Mouse (Mus musculus) thymus, adult 2 months (tissue): Measurements from ENCODE around the gene Rab2b. TPM values are rescaled to one million over a fixed set of nuclear protein-coding genes. Genes with fewer than 3 reads are reported as not detected.
A peak's percentile ranks its signal among the peaks of the same experiment; 100 is the strongest.

Experiments used
- DNase-seq: peaks from one replicate; pipeline ENCODE4 v3.0.0; 2021
- H3K27ac ChIP-seq: fragments of 200-500 bp; 2 replicates; pipeline ENCODE4 v1.5.1; 2012; ENCODE audit warnings: low read length, control low read depth; ENCODE audit not compliant: control insufficient read depth, insufficient read depth
- H3K27me3 ChIP-seq: fragments of 200-500 bp; 2 replicates; pipeline ENCODE4 v1.6.1; 2012; ENCODE audit warnings: mild to moderate bottlenecking, low read length, moderate library complexity, mixed read lengths; ENCODE audit not compliant: control insufficient read depth, insufficient read depth
- H3K36me3 ChIP-seq: fragments of 200-500 bp; 2 replicates; pipeline ENCODE4 v1.6.1; 2012; ENCODE audit warnings: mild to moderate bottlenecking, low read length, moderate library complexity; ENCODE audit not compliant: control insufficient read depth, insufficient read depth
- H3K4me1 ChIP-seq: fragments of 200-500 bp; replicated peaks from 2 replicates; pipeline ENCODE4 v1.6.1; 2012; ENCODE audit warnings: low read length; ENCODE audit not compliant: control insufficient read depth, insufficient read depth
- H3K4me3 ChIP-seq: fragments of 200-500 bp; 2 replicates; pipeline ENCODE4 v1.5.1; 2012; ENCODE audit warnings: mild to moderate bottlenecking, low read length, control low read depth, moderate library complexity; ENCODE audit not compliant: control insufficient read depth, insufficient read depth
- CTCF ChIP-seq: fragments of 200-500 bp; IDR thresholded peaks from 2 replicates; pipeline ENCODE4 v1.5.1; 2012; ENCODE audit warnings: mild to moderate bottlenecking, control low read depth, low read length, moderate library complexity, borderline replicate concordance; ENCODE audit not compliant: control insufficient read depth, poor library complexity, insufficient read depth; ENCODE audit errors: extremely low read depth
- POLR2A ChIP-seq: fragments of 200-500 bp; IDR thresholded peaks from 2 replicates; pipeline ENCODE4 v1.6.1; 2012; ENCODE audit warnings: mild to moderate bottlenecking, low read length, control low read depth, moderate library complexity; ENCODE audit not compliant: control insufficient read depth, poor library complexity, insufficient read depth; ENCODE audit errors: extremely low read depth
- WGBS: fragments of 180-500 bp; shearing (Covaris S2); methylation state at CpG from one replicate; pipeline ENCODE4 v1.1.7; 2018; 5-methylcytosine and 5-hydroxymethylcytosine counted together
- polyA plus RNA-seq: library from polyadenylated mRNA; depleted of rRNA; stranded (reverse); fragments of >200 nt; gene quantifications from 2 replicates; pipeline ENCODE4 v1.2.3, GENCODE M21; 2012; rRNA removed

Rab2b gene
- polyA plus RNA-seq, 1 experiment, result 15.3 TPM

DNA sequence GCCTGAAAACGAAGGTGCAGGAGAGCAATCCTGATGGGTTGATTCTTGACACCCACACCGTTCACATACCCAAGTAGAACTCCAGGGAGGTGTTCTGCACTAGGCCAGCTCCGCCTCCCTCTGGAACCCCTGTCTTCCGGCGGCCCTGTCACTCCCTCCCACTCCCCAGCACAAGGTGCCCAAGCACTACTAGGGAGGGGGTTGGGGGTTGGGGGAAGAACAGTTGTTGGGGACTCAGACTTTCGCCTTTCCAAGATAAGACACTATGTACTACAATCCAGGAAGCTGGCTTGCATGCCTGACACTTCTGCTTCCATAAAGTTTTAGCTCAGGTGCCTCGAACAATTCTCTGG lies 34.7 kb downstream of the Rab2b start:
- DNase-seq, result no peak
- H3K27ac ChIP-seq, result peak overlapping the region; percentile 16; the same call in 1 of the 2 replicates
- no peaks in the 10 kb centered on the region for H3K27me3 ChIP-seq
- H3K4me3 ChIP-seq, result peak overlapping the region; percentile 38
- TF ChIP-seq POLR2A, result no peak
- TF ChIP-seq CTCF, result no peak
- H3K4me1 ChIP-seq, result peaks cover 6% of the 10 kb centered on the region
- WGBS, result 26% methylated on average over 7 of the region's 7 CpGs
- H3K36me3 ChIP-seq, result no peaks in the 10 kb centered on the region

DNA sequence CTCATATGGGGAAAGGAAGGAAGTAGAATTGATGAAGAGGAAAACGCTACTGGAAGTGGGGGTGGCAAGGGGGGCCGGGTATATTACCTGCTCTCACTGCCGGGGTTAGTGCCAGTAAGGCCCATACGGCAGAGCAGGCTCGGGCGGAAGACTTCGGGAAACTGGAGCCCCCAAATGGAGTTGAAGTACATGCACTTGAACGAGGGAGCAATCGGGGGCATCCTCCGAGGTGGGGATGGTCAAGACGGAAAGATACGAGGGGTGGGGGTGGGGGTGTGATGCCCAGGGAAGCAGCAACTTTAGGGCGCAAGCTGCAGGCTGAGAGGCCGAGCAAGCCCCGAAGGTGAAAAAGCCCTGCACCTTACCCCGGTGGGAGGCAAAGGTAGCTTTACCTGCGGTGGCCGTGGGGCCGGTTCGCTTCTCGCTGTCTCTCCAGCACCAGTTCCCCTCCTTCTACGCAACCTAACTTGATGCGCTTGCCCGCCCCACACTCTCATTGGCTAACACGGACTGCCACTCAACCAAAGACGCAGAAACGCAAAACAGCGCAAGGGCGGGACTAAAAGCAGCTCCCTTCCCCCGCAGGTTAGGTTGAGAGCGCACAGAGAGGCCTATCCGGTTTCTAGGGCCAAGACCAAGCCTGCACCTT lies 35.2 kb downstream of the Rab2b start:
- under 1% methylated on average over 32 of the region's 32 CpGs for WGBS
- peak; percentile 100 for DNase-seq
- H3K4me3 ChIP-seq, result peak overlapping the region; percentile 84
- no peak for TF ChIP-seq CTCF
- TF ChIP-seq POLR2A, result peak; percentile 50
- H3K27me3 ChIP-seq, result no peaks in the 10 kb centered on the region
- H3K36me3 ChIP-seq, result no peaks in the 10 kb centered on the region
- peaks cover 6% of the 10 kb centered on the region for H3K4me1 ChIP-seq
- H3K27ac ChIP-seq, result peak overlapping the region; percentile 25; the same call in 1 of the 2 replicates

DNA sequence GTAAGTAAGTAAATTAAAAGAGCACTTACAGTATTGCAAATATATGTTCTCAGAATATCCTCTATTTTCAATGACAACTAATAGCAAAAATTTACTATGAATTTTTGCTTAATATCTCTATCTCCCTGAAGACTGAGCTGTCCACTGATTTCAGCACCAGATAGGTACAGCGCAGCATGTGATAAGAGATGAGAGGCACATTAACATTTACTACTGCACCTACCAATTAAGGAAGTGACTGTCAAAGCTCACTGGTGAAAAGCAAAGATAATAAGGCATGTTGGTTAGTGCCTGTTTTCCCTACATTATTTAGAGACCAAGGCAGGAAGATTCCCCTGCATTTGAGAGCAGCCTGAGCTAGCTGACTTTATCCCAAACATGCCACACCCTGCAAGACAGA lies 43.1 kb downstream of the Rab2b start:
- Histone ChIP-seq H3K27me3 (no peaks in the 10 kb centered on the region), H3K36me3 (peaks cover 57% of the 10 kb centered on the region), H3K4me3 (no peak overlapping the region), H3K4me1 (no peaks in the 10 kb centered on the region), H3K27ac (no peak overlapping the region)
- TF ChIP-seq CTCF (no peak), POLR2A (no peak)
- DNase-seq, result no peak
- 98% methylated on average over 1 of the region's 1 CpGs for WGBS

DNA sequence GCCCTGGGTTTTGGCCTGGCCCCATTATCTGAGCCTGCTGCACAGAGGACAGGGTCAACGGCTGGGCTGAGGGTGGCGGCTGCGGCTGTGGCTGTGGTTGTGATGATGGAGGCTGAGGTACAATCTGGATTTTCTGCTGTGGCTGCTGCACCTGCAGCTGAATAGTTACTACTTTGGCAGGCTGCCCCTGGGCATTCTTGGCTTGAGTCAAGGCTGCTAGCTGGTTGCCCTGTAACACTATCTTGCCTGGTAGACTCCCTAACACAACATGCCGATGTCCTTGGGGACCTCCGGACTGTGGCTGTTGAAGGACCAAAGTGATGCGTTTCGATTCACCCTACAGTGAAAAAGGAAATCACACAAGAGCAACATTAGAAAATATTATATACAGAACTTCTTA lies 44.2 kb downstream of the Rab2b start:
- TF ChIP-seq POLR2A, result no peak
- TF ChIP-seq CTCF, result no peak
- WGBS, result 97% methylated on average over 7 of the region's 7 CpGs
- Histone ChIP-seq H3K27ac (no peak overlapping the region), H3K4me1 (no peaks in the 10 kb centered on the region), H3K4me3 (no peak overlapping the region), H3K27me3 (no peaks in the 10 kb centered on the region), H3K36me3 (peaks cover 66% of the 10 kb centered on the region)
- no peak for DNase-seq

DNA sequence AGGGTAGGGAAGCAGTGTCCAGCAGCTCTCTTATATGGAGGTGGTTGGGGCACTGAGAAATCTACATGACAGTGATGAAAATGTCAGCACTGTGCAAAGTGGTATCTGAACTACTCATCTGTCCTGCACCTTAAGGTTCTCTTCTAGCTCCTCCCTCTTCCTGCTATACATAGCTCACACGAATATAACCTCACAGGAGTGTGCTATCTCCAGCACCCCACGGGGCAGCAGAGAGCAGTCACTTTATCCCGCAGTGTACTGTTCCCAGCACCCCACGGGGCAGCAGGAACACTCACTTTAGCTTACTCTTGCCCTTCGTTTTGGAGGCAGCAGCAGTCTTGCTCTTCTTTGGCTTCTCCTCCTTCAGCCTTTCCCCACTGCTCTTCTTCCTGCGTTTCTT lies 47.1 kb downstream of the Rab2b start:
- Histone ChIP-seq H3K4me1 (no peaks in the 10 kb centered on the region), H3K4me3 (no peak overlapping the region), H3K36me3 (peaks cover 87% of the 10 kb centered on the region), H3K27ac (no peak overlapping the region), H3K27me3 (no peaks in the 10 kb centered on the region)
- WGBS, result 89% methylated on average over 6 of the region's 6 CpGs
- TF ChIP-seq CTCF, result no peak
- DNase-seq, result no peak

DNA sequence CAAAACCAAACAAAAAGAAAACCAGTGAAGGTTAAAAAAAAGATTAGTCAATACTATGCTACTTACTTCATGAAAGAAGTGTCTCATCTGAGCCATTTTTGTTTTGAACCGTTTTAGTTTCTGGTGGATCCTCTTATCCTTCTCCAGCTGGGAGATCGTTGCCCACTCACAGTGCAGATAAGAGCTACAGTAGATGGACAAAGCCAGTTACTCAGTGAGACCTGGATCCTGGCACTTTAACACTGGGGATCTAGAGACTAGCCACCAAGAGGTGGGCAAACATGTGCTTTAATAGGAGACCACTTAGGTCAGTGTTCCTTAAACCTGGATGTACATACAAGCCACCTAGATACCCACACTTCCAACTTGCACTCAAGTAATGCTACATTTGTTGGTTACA lies 53.4 kb downstream of the Rab2b start:
- H3K27me3 ChIP-seq, result no peaks in the 10 kb centered on the region
- DNase-seq, result no peak
- no peaks in the 10 kb centered on the region for H3K4me1 ChIP-seq
- H3K4me3 ChIP-seq, result no peak overlapping the region
- TF ChIP-seq CTCF, result no peak
- no peak for TF ChIP-seq POLR2A
- 96% methylated on average over 2 of the region's 2 CpGs for WGBS
- H3K27ac ChIP-seq, result no peak overlapping the region
- peaks cover 90% of the 10 kb centered on the region for H3K36me3 ChIP-seq

DNA sequence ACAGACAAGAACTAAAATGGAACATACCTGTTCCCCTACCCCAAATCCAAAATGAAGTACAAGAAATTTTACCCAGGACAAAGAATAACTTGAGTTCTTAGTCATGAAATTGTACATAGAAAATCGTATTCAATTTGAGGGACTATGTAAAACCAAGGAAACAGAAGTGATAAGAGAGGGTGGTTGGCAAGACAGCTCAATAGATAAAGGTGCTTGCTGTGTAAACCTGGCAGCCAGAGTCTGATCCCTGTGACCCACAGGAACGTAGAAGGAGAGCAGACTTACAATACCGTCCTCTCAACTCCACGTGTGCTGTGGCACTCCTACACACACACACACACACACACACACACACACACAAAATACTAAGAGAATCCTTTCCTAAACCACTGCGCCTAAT lies 62.1 kb downstream of the Rab2b start:
- Histone ChIP-seq H3K27ac (no peak overlapping the region), H3K4me3 (no peak overlapping the region), H3K27me3 (no peaks in the 10 kb centered on the region), H3K36me3 (peaks cover 98% of the 10 kb centered on the region), H3K4me1 (no peaks in the 10 kb centered on the region)
- 92% methylated on average over 5 of the region's 5 CpGs for WGBS
- no peak for DNase-seq
- TF ChIP-seq POLR2A, result no peak
- TF ChIP-seq CTCF, result no peak

Other genes starting within 250 kb of the Rab2b start
- gene Olfr221, start 237.1 kb downstream of the Rab2b start, polyA plus RNA-seq, result not detected in 2 replicates
- gene Hnrnpc, start 175.5 kb downstream of the Rab2b start, polyA plus RNA-seq, result 163 and 171 TPM in 2 replicates
- gene Rpgrip1, start 168.8 kb downstream of the Rab2b start, polyA plus RNA-seq, result 3.1 and 3.9 TPM in 2 replicates
- gene Supt16, start 82.1 kb downstream of the Rab2b start, polyA plus RNA-seq, result 19.1 and 22.8 TPM in 2 replicates
- 66.6 and 70.2 TPM in 2 replicates for gene Chd8, start 21.8 kb downstream of the Rab2b start, polyA plus RNA-seq
- 73.5 and 96.7 TPM in 2 replicates for gene Tox4, start 399 bp downstream of the Rab2b start, polyA plus RNA-seq
- 51.4 and 54.2 TPM in 2 replicates for gene Mettl3, start 25.6 kb upstream of the Rab2b start, polyA plus RNA-seq
- 23.3 and 24.7 TPM in 2 replicates for gene Sall2, start 49.2 kb upstream of the Rab2b start, polyA plus RNA-seq
- not detected in 2 replicates for gene Olfr1513, start 76.9 kb upstream of the Rab2b start, polyA plus RNA-seq
- 0.04 TPM in 1 of 2 replicates, not detected in the other for gene Olfr1512, start 99.6 kb upstream of the Rab2b start, polyA plus RNA-seq
- gene Olfr1511, start 117.8 kb upstream of the Rab2b start, polyA plus RNA-seq, result not detected in 2 replicates
- not detected in 2 replicates for gene Olfr1510, start 134.8 kb upstream of the Rab2b start, polyA plus RNA-seq
- not detected in 2 replicates for gene Olfr1509, start 163.4 kb upstream of the Rab2b start, polyA plus RNA-seq
- not detected in 2 replicates for gene Olfr1508, start 187.9 kb upstream of the Rab2b start, polyA plus RNA-seq
- gene Olfr1507, start 216.2 kb upstream of the Rab2b start, polyA plus RNA-seq, result 0.28 and 0.52 TPM in 2 replicates